Mouse (Mus musculus) skeletal muscle tissue, adult 2 months (tissue): ENCODE results near the gene Aen.

Experiments used
- DNase-seq: peaks from one replicate; pipeline ENCODE4 v3.0.0-alpha.2; 2012; ENCODE audit warnings: low read depth, low spot score

Aen gene

GRCm38 (mm10) chr7:78893917-78894316 is 1.7 kb upstream of the Aen start:
- no peak for DNase-seq

GRCm38 (mm10) chr7:78895021-78895652 is 517 bp upstream of the Aen start:
- DNase-seq, result no peak

- DNase-seq, result no peak
These were observed 1.9 kb downstream of the Aen start for GRCm38 (mm10) chr7:78897567-78897966.

- no peak for DNase-seq
These were observed 7.7 kb downstream of the Aen start for GRCm38 (mm10) chr7:78903174-78903870.

GRCm38 (mm10) chr7:78904175-78904574 is 8.5 kb downstream of the Aen start:
- DNase-seq, result no peak

- no peak for DNase-seq
These were observed 13.4 kb downstream of the Aen start for GRCm38 (mm10) chr7:78909026-78909425.

GRCm38 (mm10) chr7:78910336-78911098 is 14.9 kb downstream of the Aen start:
- DNase-seq, result no peak

- no peak for DNase-seq
These were observed 15.6 kb downstream of the Aen start for GRCm38 (mm10) chr7:78911209-78911608.

- DNase-seq, result no peak
These were observed 16.8 kb downstream of the Aen start for GRCm38 (mm10) chr7:78912253-78912973.

GRCm38 (mm10) chr7:78912974-78913474 is 17.4 kb downstream of the Aen start, which contains the start of gene Isg20:
Gene Isg20, plus strand, starts transcription at chr7:78913424.
- DNase-seq, result no peak

GRCm38 (mm10) chr7:78913649-78914544 is 18.2 kb downstream of the Aen start:
- DNase-seq, result peak; percentile 58

GRCm38 (mm10) chr7:78914545-78914845 is 18.8 kb downstream of the Aen start:
- no peak for DNase-seq

GRCm38 (mm10) chr7:78914896-78915510 is 19.3 kb downstream of the Aen start:
- no peak for DNase-seq

GRCm38 (mm10) chr7:78918686-78919085 is 23.0 kb downstream of the Aen start:
- DNase-seq, result no peak

GRCm38 (mm10) chr7:78922506-78922905 is 26.9 kb downstream of the Aen start:
- no peak for DNase-seq

- DNase-seq, result peak; percentile 40
These were observed 28.6 kb downstream of the Aen start for GRCm38 (mm10) chr7:78924300-78924699.

GRCm38 (mm10) chr7:78924796-78925195 is 29.1 kb downstream of the Aen start:
- no peak for DNase-seq

GRCm38 (mm10) chr7:78925680-78926079 is 30.0 kb downstream of the Aen start:
- no peak for DNase-seq

GRCm38 (mm10) chr7:78926156-78926555 is 30.5 kb downstream of the Aen start:
- no peak for DNase-seq

GRCm38 (mm10) chr7:78927266-78927665 is 31.6 kb downstream of the Aen start:
- DNase-seq, result no peak
